Mouse (Mus musculus) megakaryocyte, embryonic 14.5 days (primary cell): ENCODE data around the gene Trappc6a. TPM values are rescaled to one million over a fixed set of nuclear protein-coding genes. Genes with fewer than 3 reads are reported as not detected.

Source experiments
- H3K27me3 ChIP-seq: replicated peaks from 2 replicates; pipeline ENCODE3; 2012; ENCODE audit warnings: inconsistent platforms
- H3K36me3 ChIP-seq: replicated peaks from 2 replicates; pipeline ENCODE3; 2012; ENCODE audit warnings: low read length, inconsistent platforms, mixed read lengths
- H3K4me1 ChIP-seq: 2 replicates; pipeline ENCODE4 v1.6.1; 2012; ENCODE audit warnings: inconsistent platforms
- H3K4me3 ChIP-seq: replicated peaks from 2 replicates; pipeline ENCODE3; 2012; ENCODE audit warnings: moderate library complexity, mild to moderate bottlenecking, inconsistent platforms
- H3K9me3 ChIP-seq: 2 replicates; pipeline ENCODE4 v1.6.1; 2012; ENCODE audit warnings: inconsistent platforms
- FLI1 ChIP-seq: IDR thresholded peaks from 2 replicates; pipeline ENCODE4 v1.6.1; 2012; ENCODE audit warnings: low read length, inconsistent platforms, mixed read lengths
- GATA1 ChIP-seq: IDR thresholded peaks from 3 replicates; pipeline ENCODE4 v1.6.1; 2012; ENCODE audit warnings: mixed read lengths, low read length, inconsistent platforms, borderline replicate concordance
- polyA plus RNA-seq: library from polyadenylated mRNA; stranded (reverse); fragments of >175 nt; gene quantifications from 2 replicates; pipeline ENCODE4 v1.2.3, GENCODE M21; 2012; ENCODE audit warnings: low replicate concordance; ENCODE audit not compliant: insufficient read depth

Gene Trappc6a
- polyA plus RNA-seq, result 608 and 613 TPM in 2 replicates

DNA sequence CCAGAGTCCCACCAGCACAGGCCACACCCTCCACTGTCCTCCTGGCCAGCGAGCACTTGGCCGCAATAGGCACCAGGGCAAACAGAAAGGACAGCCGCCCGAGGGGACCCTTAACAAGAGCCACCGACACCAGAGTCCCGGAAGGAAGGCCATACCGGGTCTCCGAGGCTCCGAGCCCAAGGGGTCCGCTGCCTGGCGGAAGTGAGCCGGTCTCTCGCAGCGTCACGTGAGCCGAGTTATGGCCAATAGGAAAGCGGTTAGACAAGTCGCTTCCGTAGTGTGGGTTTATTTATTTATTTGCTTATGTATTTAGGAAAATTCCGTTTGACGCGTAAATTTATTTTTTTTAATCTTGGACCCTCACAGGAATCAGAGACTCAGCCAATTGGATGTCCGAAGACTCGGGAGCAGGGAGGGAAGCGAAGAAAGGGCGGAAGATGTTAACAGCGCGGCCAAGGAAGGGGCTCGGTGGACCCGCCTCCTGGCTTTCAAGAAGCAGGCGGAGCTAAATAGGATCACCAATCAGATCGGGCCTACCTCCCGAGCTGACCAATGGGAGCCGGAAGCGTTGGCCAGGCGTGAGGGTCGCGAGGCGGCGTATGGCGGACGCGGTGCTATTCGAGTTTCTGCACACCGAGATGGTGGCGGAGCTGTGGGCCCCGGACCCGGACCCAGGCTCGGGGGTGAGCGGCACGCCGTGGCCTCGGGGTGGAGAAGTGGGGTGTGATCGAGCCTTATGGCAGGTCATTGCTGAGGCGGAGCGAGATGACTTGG is at the start of gene Trappc6a, which contains the start of gene Bloc1s3:
Trappc6a (plus strand) TSS at position 246 of the 774 bp plus-strand sequence.
Bloc1s3 (minus strand) TSS at position 218 of the 774 bp plus-strand sequence.
- H3K36me3 ChIP-seq, result peaks cover 45% of the 10 kb centered on the region
- no peaks in the 10 kb centered on the region for H3K9me3 ChIP-seq
- H3K27me3 ChIP-seq, result no peaks in the 10 kb centered on the region
- peaks cover 64% of the 10 kb centered on the region for H3K4me1 ChIP-seq
- TF ChIP-seq FLI1 (no peak), GATA1 (no peak)
- H3K4me3 ChIP-seq, result peak within 1 kb of the TSS; percentile 98

DNA sequence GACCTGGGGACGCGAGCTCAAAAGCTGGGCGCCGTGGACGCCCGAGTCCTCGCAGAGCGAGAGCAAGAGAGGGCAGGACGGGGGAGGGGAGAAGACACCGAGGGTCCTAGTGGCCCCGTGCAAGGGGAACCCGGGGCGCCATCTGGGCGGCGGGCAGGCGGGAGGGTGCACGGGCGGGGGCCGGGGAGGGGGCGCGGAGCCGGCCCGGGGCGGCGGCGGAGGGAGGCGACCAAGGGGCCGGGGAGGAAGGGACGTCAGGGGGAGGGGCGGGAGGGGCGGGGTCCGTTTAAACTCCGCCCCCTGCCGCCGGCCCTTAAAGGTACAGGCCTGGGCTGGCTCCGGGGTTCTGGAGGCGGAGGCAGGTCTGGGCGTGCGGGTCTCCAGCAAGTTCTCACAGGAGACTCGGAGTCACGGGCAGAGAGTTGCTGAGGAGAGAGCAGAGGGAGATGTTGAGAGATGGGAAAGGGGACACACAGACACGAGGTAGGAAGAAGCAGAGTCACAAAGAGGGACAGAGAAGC is 49.5 kb upstream of the Trappc6a start, which contains the start of gene Mark4:
Mark4 (minus strand) TSS at position 231 of the 521 bp plus-strand sequence.
- Histone ChIP-seq H3K36me3 (peaks cover 32% of the 10 kb centered on the region), H3K9me3 (no peaks in the 10 kb centered on the region), H3K4me3 (peak within 1 kb of the TSS; percentile 93), H3K27me3 (no peaks in the 10 kb centered on the region), H3K4me1 (peaks cover 76% of the 10 kb centered on the region)
- TF ChIP-seq FLI1 (no peak), GATA1 (no peak)

DNA sequence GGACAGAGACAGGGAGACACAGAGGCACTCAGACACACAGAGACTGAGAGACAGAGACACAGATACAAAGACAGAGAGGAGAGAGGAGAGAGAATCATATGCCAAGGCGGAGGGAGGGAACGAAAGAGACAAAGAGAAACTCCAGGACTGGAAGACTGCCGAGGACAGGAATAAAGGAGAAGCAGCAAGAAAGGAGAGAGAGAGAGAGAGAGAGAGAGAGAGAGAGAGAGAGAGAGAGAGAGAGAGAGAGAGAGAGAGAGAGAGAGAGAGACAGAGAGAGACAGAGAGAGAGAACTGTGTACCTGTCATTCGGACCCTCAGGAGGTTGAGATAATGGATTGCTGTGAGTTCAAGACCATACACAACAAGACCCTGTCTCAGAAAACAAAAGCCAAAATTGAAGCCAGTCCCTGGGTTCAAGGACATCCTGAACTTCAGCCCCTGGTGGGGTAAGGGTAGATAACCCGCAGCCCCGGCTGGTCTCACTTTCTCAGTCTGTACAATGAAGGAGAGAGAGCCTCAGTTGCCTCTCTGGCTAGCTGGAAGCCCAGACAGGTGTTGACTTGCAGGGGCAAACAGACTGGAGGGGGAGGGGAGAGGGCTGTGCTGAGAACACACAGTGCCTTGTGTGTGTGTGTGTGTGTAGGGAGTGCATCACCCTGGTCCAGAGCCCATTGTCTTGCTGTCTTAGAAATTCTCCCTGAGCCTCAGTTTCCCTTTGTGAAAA is 48.9 kb upstream of the Trappc6a start:
- Histone ChIP-seq H3K27me3 (no peaks in the 10 kb centered on the region), H3K4me1 (peaks cover 79% of the 10 kb centered on the region), H3K36me3 (peaks cover 27% of the 10 kb centered on the region), H3K9me3 (no peaks in the 10 kb centered on the region), H3K4me3 (peak overlapping the region; percentile 93)
- TF ChIP-seq FLI1, result no peak
- no peak for TF ChIP-seq GATA1

DNA sequence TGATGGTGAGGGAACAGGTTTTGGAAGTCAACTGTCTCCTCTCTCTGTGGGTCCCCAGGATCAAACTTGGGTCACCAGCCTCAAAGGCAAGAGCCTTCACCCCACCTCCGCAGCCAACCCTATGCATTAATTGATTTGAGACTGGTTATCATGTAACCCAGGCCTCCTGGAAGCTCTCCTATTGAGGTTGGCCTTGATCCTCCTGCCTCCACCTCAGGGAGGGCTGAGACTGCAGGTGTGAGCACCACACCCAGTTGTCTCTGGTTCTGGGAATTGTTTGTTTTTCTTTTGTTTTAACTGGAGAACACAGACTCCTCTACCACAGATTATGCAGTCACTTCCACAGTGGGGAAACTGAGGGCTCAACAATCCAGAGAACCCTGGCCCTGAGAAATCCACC is 47.7 kb upstream of the Trappc6a start:
- no peak for TF ChIP-seq FLI1
- TF ChIP-seq GATA1, result no peak
- H3K27me3 ChIP-seq, result no peaks in the 10 kb centered on the region
- peaks cover 81% of the 10 kb centered on the region for H3K4me1 ChIP-seq
- no peak overlapping the region for H3K4me3 ChIP-seq
- H3K36me3 ChIP-seq, result peaks cover 22% of the 10 kb centered on the region
- no peaks in the 10 kb centered on the region for H3K9me3 ChIP-seq

DNA sequence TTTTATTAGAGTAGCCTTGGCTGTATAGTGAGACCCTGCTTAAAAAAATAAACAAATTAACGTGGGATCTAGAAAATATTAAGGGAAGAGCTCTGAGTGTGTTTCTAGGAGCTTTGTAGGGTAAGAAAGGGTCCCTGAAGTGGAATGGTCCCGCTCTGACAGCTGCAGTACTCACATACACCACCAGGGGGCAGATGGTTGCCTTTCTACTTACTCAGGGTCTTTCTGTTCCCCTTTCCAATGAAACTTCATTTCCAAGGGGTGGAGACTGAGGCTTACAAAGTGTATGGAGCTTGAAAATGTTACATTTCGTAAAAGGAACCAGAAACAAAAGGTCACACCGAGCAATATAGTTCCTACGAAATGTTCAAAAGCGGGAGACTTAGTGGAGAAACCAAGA is 46.7 kb upstream of the Trappc6a start:
- H3K27me3 ChIP-seq, result no peaks in the 10 kb centered on the region
- no peaks in the 10 kb centered on the region for H3K9me3 ChIP-seq
- H3K4me3 ChIP-seq, result peak overlapping the region; percentile 75
- H3K4me1 ChIP-seq, result peaks cover 81% of the 10 kb centered on the region
- peaks cover 19% of the 10 kb centered on the region for H3K36me3 ChIP-seq
- TF ChIP-seq FLI1, result no peak
- no peak for TF ChIP-seq GATA1

DNA sequence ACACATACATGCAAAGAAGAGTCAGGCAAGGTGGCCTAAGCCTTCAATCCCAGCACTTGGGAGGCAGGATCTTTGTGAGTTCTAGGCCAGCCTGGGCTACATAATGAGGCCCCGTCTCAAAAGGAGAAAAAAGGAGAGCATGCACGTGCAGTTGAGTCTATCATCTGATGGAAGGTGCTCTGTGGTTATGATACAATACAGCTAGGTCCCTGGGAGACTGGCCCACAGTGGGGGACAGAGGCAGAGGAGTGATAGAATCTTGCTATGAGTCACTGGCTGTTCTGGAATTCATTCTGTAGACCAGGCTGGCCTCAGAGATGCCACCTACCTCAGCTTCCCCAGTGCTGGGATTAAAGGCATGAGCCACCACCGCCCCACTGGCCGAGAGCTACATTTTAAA is 45.8 kb upstream of the Trappc6a start:
- H3K27me3 ChIP-seq, result no peaks in the 10 kb centered on the region
- TF ChIP-seq GATA1, result no peak
- TF ChIP-seq FLI1, result no peak
- H3K36me3 ChIP-seq, result peaks cover 20% of the 10 kb centered on the region
- peaks cover 81% of the 10 kb centered on the region for H3K4me1 ChIP-seq
- peak overlapping the region; percentile 92 for H3K4me3 ChIP-seq
- H3K9me3 ChIP-seq, result no peaks in the 10 kb centered on the region

DNA sequence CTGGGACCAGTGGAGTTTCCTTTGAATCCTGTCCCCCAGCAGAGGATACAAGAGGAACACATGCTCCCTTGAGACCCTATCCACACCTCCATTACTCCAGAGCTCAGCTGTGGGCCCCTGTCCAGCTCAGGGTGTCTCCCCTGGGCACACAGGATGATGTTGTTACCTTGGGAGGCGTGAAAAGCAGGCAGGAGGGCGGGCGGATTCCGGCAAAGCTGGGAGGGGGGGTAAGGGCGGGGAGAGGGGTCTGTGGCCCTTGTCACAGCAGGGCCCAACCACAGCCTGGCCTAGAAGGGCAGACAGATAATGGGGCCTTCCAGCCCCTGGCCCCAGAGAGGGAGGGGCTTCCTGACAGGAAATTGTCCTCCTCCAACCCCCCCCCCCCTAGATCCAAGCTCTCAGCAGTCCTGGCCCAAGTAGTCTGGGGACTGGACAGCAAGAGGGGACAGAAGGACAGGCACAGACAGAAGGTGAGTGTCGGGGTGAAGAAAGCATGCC is 45.3 kb upstream of the Trappc6a start, which contains the start of gene Exoc3l2:
Exoc3l2 (plus strand) TSS at position 448 of the 498 bp plus-strand sequence.
- peak within 1 kb of the TSS; percentile 92 for H3K4me3 ChIP-seq
- peaks cover 82% of the 10 kb centered on the region for H3K4me1 ChIP-seq
- no peaks in the 10 kb centered on the region for H3K9me3 ChIP-seq
- H3K36me3 ChIP-seq, result peaks cover 21% of the 10 kb centered on the region
- H3K27me3 ChIP-seq, result no peaks in the 10 kb centered on the region
- TF ChIP-seq GATA1, result no peak

DNA sequence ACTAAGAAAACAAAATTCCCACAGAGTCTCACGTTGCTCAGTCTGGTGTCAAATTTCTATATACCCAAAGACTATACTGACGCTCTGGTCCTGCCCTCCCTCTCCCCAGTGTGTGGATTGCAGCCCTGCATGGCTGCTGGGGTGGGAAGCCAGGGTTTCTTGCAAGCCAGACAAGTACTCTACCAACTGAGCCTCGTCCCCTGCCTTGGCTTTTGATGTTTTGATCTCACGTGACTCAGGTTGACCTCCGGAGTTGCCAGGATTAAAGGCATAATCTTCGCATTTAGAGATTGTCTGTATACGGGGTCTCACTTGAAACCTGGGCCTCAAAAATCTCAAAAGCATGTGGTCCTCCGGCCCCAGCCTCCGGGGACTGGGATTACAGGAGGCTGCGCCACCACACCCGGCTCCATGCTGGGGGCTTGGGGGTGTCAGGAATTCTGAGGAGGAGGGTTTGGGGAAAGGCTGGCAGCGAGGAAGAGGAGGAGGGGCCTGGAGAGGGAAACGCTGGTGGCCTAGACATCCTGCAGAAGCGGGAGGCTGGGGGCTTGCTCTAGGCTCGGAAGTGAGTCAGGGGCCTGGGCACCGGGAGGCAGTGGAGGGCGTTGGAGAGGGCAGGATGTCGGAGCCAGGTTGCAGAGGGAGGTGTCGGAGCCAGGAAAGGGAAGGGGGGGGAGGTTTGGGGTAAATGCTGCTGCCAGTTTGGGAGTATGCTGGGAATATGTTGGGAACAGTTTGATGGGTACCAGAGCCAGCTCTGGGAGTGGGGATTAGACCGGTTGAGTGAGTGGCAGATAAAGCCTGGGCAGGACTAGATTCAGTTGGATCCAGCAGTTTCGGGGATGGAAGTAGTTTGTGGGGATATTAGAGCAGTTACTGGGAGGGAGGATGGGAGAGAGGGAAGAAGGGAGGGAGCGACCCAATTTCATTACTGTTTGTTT is 43.6 kb upstream of the Trappc6a start:
- no peak for TF ChIP-seq GATA1
- TF ChIP-seq FLI1, result no peak
- H3K27me3 ChIP-seq, result no peaks in the 10 kb centered on the region
- peaks cover 85% of the 10 kb centered on the region for H3K4me1 ChIP-seq
- H3K4me3 ChIP-seq, result peak overlapping the region; percentile 92
- H3K9me3 ChIP-seq, result no peaks in the 10 kb centered on the region
- peaks cover 34% of the 10 kb centered on the region for H3K36me3 ChIP-seq

DNA sequence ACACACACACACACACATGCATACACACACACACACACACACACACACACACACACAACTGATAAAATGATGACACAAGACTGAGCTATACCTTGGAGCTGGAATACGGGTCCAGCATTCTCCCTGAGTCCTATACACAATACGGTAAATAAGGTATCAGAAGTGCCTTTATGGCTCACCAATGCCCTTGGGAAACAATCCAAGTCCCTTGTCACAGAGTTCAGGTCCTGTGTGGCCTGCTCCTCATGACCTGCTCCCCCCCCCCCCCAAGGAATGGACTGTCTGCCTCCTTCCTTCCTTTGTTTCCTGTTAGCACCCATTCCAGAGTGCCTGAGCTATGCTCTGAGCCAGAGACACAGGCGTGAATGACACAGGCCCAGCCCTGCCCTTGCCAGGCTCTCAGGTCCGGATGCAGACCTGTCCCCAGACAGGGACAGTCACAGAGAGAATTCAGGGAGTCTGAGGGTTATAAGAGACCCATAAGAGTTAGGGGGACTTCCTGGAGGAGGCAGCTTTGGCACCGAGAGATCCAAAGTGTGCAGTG is 41.5 kb upstream of the Trappc6a start:
- H3K4me1 ChIP-seq, result peaks cover 93% of the 10 kb centered on the region
- peaks cover 50% of the 10 kb centered on the region for H3K36me3 ChIP-seq
- H3K27me3 ChIP-seq, result no peaks in the 10 kb centered on the region
- no peaks in the 10 kb centered on the region for H3K9me3 ChIP-seq
- TF ChIP-seq FLI1 (no peak), GATA1 (no peak)
- H3K4me3 ChIP-seq, result peak overlapping the region; percentile 69
